Mouse (Mus musculus) liver, adult 2 months (tissue): ENCODE measurements at regions not wholly inside any gene's neighbourhood (a gene's known extent, or its start where the extent isn't known, plus 50 kb on each side); places are given as distances from the start of the nearest gene placed in this dataset.

Experiments
- DNase-seq: peaks from one replicate; pipeline ENCODE4 v3.0.0-alpha.2; 2011; ENCODE audit warnings: low read depth, low spot score; ENCODE audit errors: extremely low read depth
- H3K27ac ChIP-seq: fragments of 200-500 bp; replicated peaks from 2 replicates; pipeline ENCODE4 v1.5.1; 2012; ENCODE audit warnings: low read depth, mild to moderate bottlenecking, control low read depth, inconsistent platforms, low read length; ENCODE audit not compliant: insufficient read depth
- H3K27me3 ChIP-seq: fragments of 200-500 bp; 2 replicates; pipeline ENCODE4 v1.6.1; 2012; ENCODE audit warnings: mild to moderate bottlenecking, moderate library complexity, low read length, inconsistent platforms; ENCODE audit not compliant: control insufficient read depth, insufficient read depth
- H3K36me3 ChIP-seq: fragments of 200-500 bp; 2 replicates; pipeline ENCODE4 v1.6.1; 2012; ENCODE audit warnings: low read length, inconsistent platforms; ENCODE audit not compliant: control insufficient read depth, insufficient read depth
- H3K4me1 ChIP-seq: fragments of 200-500 bp; 2 replicates; pipeline ENCODE4 v1.6.1; 2011; ENCODE audit warnings: low read length; ENCODE audit not compliant: control insufficient read depth, insufficient read depth
- H3K4me3 ChIP-seq: fragments of 200-500 bp; 2 replicates; pipeline ENCODE4 v1.5.1; 2011; ENCODE audit warnings: low read depth, mild to moderate bottlenecking, control low read depth, low read length, moderate library complexity; ENCODE audit not compliant: insufficient read depth
- H3K79me2 ChIP-seq: fragments of 200-500 bp; 2 replicates; pipeline ENCODE4 v1.6.1; 2012; ENCODE audit warnings: inconsistent platforms, mild to moderate bottlenecking, low read length, moderate library complexity; ENCODE audit not compliant: control insufficient read depth, insufficient read depth
- H3K9ac ChIP-seq: fragments of 200-500 bp; 2 replicates; pipeline ENCODE4 v1.6.1; 2012; ENCODE audit warnings: low read depth, mild to moderate bottlenecking, control low read depth, inconsistent platforms, low read length
- CTCF ChIP-seq: fragments of 200-500 bp; IDR thresholded peaks from 2 replicates; pipeline ENCODE4 v1.5.1; 2011; ENCODE audit warnings: low read depth, low read length, control low read depth
- POLR2A ChIP-seq: fragments of 200-500 bp; IDR thresholded peaks from 2 replicates; pipeline ENCODE4 v1.6.1; 2011; ENCODE audit warnings: low read length, control low read depth; ENCODE audit not compliant: insufficient read depth; ENCODE audit errors: extremely low read depth
- WGBS: fragments of 180-500 bp; shearing (Covaris S2); methylation state at CpG from one replicate; pipeline ENCODE4 v1.1.7; 2018; 5-methylcytosine and 5-hydroxymethylcytosine counted together

DNA sequence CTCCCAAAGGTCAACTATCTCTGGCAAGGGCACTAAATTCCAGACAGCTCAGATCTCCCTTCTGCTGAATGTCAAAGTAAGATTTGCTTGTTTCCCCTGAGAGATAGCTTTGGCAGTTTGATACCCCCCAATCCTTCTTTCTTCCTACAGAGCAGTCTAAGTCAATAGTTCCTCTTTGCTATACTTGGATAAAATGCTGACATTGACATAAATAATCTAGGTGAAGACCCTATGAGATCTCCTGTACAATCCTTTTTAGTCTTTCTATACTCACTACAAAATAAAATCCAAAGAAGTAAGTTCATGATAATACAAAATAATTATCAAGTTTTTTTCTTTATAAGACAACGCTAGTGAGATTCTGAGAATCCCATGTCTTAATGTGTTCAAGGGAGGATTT, 432.9 kb upstream of the Fam174a start:
- TF ChIP-seq CTCF = no peak
- TF ChIP-seq POLR2A = no peak
- Histone ChIP-seq H3K4me1 (no peaks in the 10 kb centered on the region), H3K27ac (no peak overlapping the region), H3K4me3 (no peak overlapping the region), H3K79me2 (no peaks in the 10 kb centered on the region), H3K27me3 (no peaks in the 10 kb centered on the region), H3K36me3 (no peaks in the 10 kb centered on the region), H3K9ac (no peak overlapping the region)
- WGBS = 89% methylated on average over 1 of the region's 1 CpGs
- no peak for DNase-seq

DNA sequence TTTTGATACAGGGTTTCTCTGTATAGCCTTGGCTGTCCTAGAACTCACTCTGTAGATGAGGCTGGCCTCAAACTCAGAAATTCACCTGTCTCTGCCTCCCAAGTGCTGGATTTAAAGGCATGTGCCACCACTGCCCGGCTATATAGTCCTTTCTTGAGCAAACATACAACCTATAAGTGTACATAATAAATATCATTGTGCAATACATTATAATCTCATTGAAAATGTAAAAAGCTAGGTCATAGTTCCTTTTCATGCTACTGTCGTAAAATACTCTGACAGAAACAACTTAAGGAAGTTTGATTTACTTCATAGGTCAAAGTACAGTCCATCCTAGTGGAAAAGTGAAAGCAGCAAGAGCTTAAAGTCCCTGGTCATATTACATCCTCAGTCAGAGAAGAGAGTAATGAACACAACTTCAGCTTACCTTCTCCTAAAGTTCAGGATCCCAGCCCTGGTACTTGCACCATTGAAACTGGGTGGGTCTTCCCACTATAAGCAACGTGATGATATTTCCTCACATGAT, 408.4 kb upstream of the Fam174a start:
- no peak for TF ChIP-seq CTCF
- no peak for TF ChIP-seq POLR2A
- Histone ChIP-seq H3K36me3 (no peaks in the 10 kb centered on the region), H3K9ac (no peak overlapping the region), H3K4me1 (no peaks in the 10 kb centered on the region), H3K27ac (no peak overlapping the region), H3K79me2 (no peaks in the 10 kb centered on the region), H3K27me3 (no peaks in the 10 kb centered on the region), H3K4me3 (no peak overlapping the region)
- WGBS = 63% methylated on average over 3 of the region's 3 CpGs
- DNase-seq = no peak

DNA sequence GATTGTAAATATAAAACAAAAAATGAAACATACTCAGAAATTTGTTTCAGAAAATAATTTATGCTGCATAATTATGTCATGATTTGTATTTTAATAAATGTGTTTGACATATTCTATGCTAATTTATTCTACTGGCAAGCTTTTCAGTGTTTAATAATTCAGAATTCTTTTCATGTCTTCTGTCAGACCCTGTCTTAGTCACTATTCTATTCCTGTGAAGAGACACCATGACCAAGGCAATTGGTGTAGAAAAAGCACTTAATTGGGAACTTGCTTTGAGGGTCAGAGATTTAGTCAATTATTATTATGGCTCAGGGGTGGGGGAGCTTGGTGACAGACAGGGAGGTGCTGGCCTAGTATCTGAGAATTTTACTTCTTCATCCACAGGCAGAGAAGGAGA, 402.6 kb upstream of the Fam174a start:
- Histone ChIP-seq H3K4me1 (no peaks in the 10 kb centered on the region), H3K9ac (no peak overlapping the region), H3K4me3 (no peak overlapping the region), H3K27ac (no peak overlapping the region), H3K27me3 (no peaks in the 10 kb centered on the region), H3K79me2 (no peaks in the 10 kb centered on the region), H3K36me3 (no peaks in the 10 kb centered on the region)
- no peak for TF ChIP-seq POLR2A
- no peak for TF ChIP-seq CTCF
- no peak for DNase-seq
